Mouse (Mus musculus): ENCODE measurements around the gene Caly.

- TF ChIP-seq POLR2A (IDR thresholded peaks at IDR 0.05; ENCODE audit: insufficient read depth, low read depth, low read length) (no peak), CTCF (IDR thresholded peaks at IDR 0.05; ENCODE audit: insufficient read depth, low read depth, low read length) (no peak)
Observed at GRCm38 (mm10) chr7:140098466-140098865, 16.1 kb upstream of the Caly start.
